Mouse (Mus musculus) gastrocnemius, adult 18-20 months (tissue): ENCODE measurements around the gene Kcnj4. TPM values are rescaled to one million over a fixed set of nuclear protein-coding genes. Genes with fewer than 3 reads are reported as not detected.
A peak's percentile ranks its signal among the peaks of the same experiment; 100 is the strongest.
"Not testable (repeated sequence)": the region's sequence is repeated elsewhere in the genome, so short reads cannot be mapped to it uniquely, and the experiment has no call there.

ENCODE experiments used
- DNase-seq: peaks from one replicate; pipeline ENCODE4 v3.0.0; 2021; ENCODE audit warnings: low spot score
- total RNA-seq, 2 experiments: library from RNA; stranded (reverse); gene quantifications; 2 replicates each; pipeline ENCODE4 v1.2.3; 2021

The Kcnj4 gene
- total RNA-seq, 2 experiments from 2014 or later = not detected

- DNase-seq = peak; percentile 78
Measured at GRCm38 (mm10) chr15:79511553-79512320, 6.7 kb upstream of the Kcnj4 start.

- no peak for DNase-seq
Measured at GRCm38 (mm10) chr15:79510425-79510824, 5.4 kb upstream of the Kcnj4 start.

GRCm38 (mm10) chr15:79509998-79510397 is 5.0 kb upstream of the Kcnj4 start:
- no peak for DNase-seq

- DNase-seq = no peak
Measured at GRCm38 (mm10) chr15:79507055-79507828, 2.2 kb upstream of the Kcnj4 start.

GRCm38 (mm10) chr15:79506460-79506859 is 1.4 kb upstream of the Kcnj4 start:
- DNase-seq = no peak

GRCm38 (mm10) chr15:79505616-79506283 is 709 bp upstream of the Kcnj4 start:
- peak; percentile 48 for DNase-seq

- DNase-seq = no peak
Measured at GRCm38 (mm10) chr15:79503438-79503837, 1.6 kb downstream of the Kcnj4 start.

- no peak for DNase-seq
Measured at GRCm38 (mm10) chr15:79502891-79503341, 2.1 kb downstream of the Kcnj4 start.

GRCm38 (mm10) chr15:79500110-79500509 is 4.9 kb downstream of the Kcnj4 start:
- no peak for DNase-seq

- no peak for DNase-seq
Measured at GRCm38 (mm10) chr15:79493527-79493926, 11.5 kb downstream of the Kcnj4 start.

- no peak for DNase-seq
Measured at GRCm38 (mm10) chr15:79489463-79489862, 15.6 kb downstream of the Kcnj4 start.

- DNase-seq = no peak
Measured at GRCm38 (mm10) chr15:79481181-79481688, 23.8 kb downstream of the Kcnj4 start.

GRCm38 (mm10) chr15:79477227-79477626 is 27.8 kb downstream of the Kcnj4 start:
- no peak for DNase-seq

GRCm38 (mm10) chr15:79473638-79474355 is 31.2 kb downstream of the Kcnj4 start:
- no peak for DNase-seq

GRCm38 (mm10) chr15:79473042-79473441 is 32.0 kb downstream of the Kcnj4 start:
- no peak for DNase-seq

GRCm38 (mm10) chr15:79471095-79471494 is 33.9 kb downstream of the Kcnj4 start:
- DNase-seq = no peak

- no peak for DNase-seq
Measured at GRCm38 (mm10) chr15:79470583-79470982, 34.5 kb downstream of the Kcnj4 start.

GRCm38 (mm10) chr15:79469577-79469976 is 35.5 kb downstream of the Kcnj4 start:
- no peak for DNase-seq

- peak; percentile 89 for DNase-seq
Measured at GRCm38 (mm10) chr15:79466601-79467286, 38.3 kb downstream of the Kcnj4 start.

- DNase-seq = no peak
Measured at GRCm38 (mm10) chr15:79456546-79456945, 48.5 kb downstream of the Kcnj4 start.

- DNase-seq = not testable (repeated sequence)
Measured at GRCm38 (mm10) chr15:79456104-79456503, 48.9 kb downstream of the Kcnj4 start.
